Mouse (Mus musculus) liver, adult (tissue): ENCODE data around the gene Afmid.

ENCODE experiments used
- GATA4 ChIP-seq: IDR thresholded peaks from 2 replicates; pipeline ENCODE4 v1.6.1; 2014; ENCODE audit warnings: mild to moderate bottlenecking, low read length; ENCODE audit not compliant: insufficient replicate concordance

Gene Afmid

DNA sequence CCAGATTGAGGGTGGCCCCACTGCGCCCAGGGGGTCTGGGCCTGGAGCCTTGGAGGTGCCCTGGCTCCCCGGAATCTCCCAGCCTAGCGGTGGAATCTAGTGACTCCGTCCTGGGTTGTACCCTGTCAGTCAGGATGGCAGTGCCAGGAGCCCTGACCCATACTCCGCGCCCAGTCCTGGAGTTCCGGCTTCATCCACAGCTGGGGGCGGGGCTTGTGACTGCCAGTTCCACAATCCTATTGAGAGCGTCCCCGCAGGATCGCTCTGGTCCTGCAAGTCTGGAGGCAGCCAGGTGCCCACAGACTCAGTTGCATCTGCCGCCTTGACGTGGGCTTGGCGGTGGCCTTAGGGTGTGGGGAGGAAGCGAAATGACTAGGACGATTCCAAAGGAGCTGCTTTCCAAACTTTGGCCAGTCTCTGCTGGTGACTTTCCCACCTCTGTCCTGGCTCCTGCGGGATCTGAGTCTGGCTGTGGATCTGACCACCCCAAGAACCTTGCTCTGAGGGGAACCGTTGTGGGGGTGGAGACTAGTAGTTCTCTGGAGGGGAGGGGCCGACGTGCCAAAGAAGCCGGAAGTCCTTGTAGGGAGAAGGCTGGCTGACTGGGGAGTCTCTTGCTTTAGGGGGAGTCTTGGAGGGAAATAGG lies 15.2 kb upstream of the Afmid start:
- TF ChIP-seq GATA4 = no peak

GRCm38 (mm10) chr11:117813867-117814266 lies 11.9 kb upstream of the Afmid start:
- TF ChIP-seq GATA4 = no peak

DNA sequence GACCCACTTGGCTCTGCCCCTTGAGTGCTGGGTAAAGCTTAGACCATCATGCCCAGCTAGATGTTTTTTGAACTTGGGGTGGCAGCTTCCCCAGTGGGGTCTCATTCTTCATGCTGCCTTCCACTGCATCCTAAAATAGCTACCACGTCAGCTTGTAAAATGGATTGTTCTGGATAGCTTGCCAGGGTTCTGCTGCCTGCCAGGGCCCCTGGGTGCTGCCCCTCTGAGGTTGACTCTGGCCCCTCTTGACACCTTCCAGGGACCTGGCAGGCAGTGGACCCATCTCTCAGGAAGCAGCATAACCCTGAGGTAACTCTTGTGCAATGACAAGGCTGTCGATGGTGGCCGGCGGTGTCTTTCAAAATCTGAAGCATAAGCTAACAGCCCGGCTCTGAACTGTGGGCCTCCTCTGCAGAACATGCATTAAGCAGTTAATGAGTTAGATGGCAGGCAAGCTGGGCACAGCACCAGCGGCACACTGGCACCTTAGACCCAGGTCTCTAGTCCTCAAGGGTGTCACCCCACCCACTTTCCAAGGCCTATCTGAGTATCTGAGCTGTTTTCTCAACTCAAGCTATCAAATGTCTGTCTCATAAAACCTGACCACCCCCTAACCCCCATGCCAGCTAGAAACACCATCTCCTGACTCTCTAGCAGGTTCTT lies 10.9 kb upstream of the Afmid start:
- TF ChIP-seq GATA4 = no peak

DNA sequence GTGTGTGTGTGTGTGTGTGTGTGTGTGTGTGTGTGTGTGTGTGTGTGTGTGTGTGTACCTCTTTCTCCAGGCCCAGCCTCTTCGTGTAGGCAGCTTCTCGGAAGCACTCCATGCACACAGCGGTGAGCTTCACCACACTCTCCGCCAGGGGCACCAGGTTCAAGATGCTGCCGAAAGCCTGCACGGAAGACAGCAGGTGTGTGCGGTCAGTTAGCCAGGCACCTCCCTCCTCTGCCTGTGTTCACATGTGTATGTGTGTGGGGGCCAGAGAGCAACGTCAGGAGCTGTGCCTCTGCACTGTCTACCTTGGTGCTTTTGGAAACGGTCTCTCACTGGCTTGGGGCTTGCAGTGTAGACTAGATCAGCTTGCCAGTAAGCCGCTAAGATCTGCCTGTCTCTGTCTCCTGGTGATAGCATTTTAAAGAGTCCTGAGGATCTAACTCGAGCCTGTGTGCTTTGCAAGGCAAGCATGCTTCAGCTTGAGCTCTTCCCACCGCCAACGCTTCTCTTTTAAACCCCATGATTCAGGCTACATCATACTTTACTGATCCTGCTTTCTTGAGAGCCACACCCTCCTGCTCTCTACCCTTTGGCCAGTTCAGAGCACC lies 9.2 kb upstream of the Afmid start:
- TF ChIP-seq GATA4 = no peak

DNA sequence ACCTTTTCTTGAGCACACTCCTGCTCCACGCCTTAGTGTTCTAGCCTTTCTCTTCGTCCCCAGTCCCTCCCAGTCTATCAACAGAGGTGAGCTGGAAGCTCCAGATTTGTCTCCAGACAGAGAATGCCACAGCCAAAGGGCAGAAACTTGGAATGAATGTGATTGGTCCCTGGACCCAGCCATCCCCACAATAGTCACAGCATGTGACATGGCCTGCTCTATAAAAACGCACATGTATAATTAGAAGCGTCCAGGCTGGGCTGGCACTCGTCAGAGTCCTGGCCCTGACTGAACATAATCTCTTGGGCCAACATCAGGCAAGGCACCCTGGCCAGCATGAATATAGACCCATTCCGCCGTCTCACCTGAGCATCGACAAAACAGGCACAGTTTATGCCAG lies 6.6 kb upstream of the Afmid start:
- TF ChIP-seq GATA4 = no peak

DNA sequence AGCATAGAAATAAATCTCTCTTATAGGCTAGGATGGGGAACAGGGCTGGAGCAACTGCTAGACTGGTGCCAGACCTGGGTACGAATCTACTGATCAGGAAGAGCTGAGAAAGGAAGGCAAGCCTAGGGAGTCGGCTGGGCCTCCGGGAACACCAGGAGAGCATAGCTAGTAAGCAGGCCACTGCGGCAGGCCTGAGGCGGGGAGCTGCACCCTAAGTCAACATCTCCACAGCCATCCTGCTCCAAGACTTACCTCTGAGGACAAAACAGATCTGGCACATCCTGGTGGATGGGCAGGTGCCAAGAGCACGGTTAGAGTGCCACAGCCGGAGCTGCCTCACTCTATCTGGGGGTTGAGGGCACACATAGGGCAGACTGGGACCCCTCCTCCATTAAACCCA lies 5.6 kb upstream of the Afmid start:
- no peak for TF ChIP-seq GATA4

DNA sequence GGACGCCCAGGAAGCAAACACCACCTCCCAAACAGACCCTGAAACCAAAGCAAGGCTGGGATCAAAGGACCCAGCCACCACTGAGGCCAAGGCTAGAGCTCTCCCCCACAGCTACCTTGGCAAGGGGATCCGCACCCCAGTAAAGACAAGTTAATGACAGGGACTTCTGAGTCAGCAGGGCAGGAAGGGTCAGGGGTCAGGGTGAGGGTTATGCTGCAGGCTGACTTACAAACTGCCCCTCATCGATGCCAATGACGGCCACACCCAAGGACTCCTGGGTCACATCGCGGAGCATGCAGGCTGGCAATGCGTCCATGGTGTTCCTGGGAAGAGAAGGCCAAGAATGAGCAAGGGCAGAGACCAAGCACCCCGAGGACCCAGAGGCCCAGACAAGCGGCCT lies 3.9 kb upstream of the Afmid start:
- TF ChIP-seq GATA4 = no peak

DNA sequence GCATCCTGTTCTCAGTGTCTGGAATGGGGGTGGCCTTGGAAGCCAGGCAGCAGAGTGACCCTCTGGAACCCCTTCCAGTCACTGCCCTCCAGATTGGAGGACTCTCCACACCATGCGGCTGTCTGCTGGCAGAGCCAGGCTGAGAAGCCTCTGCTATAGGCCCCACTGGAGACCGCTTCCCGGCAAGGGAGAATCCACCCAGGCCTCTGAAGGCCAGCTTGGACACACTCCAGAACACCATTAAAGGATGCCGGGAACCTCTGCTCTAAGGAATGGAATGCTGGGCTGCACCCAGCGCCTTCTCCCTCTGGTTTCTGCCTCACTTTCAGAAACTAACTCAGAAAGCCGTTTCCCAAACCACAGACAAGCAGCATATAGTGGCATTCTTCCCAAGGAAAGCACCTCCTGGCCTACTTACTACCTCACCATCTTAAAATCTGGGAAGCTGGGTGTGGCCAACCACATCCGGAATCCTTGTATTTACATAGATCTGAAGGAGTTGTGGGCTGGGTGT lies 2.9 kb upstream of the Afmid start:
- no peak for TF ChIP-seq GATA4

- TF ChIP-seq GATA4 = no peak
Observed at GRCm38 (mm10) chr11:117823411-117823810, 2.3 kb upstream of the Afmid start.

- TF ChIP-seq GATA4 = no peak
Observed at GRCm38 (mm10) chr11:117824060-117824969, 1.4 kb upstream of the Afmid start.

DNA sequence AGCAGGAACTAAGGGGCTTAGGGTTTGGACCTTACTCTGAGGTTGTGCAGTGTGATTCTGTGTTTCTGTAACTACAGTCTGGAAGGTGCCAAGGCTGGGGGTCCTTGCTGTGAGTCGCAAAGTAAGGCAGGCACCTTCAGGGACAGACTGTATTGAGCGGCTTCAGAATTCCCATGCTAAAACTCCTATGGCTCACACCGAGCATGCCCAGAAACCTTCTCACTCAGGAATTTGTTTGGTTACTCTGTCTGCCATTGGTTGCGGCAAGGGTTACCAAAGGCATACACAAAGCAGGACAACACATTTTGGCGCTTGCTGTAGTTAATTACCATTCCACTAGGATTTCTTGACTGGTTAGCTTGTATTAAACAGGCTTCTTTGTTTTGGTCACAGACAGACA lies 440 bp downstream of the Afmid start:
- TF ChIP-seq GATA4 = no peak

DNA sequence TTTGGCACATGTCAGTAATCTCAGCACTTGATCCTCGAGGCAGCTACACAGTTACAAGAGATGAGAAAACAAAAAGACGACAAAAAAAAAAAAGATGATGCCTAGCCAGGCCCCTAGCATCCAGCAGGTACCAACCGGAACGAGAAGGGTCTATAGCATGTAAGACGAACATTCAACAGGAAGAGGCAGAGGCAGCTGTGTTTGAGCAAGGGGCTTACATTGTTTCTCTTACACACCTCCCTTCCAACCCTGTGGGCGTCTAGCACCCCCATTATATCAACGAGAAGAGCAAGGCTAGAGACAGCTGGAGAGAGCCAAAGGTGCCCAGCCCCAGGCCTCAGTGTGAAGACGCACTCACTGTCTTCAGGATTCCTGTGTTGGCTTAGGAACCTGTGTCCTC lies 1.2 kb downstream of the Afmid start:
- TF ChIP-seq GATA4 = no peak

- no peak for TF ChIP-seq GATA4
Observed at GRCm38 (mm10) chr11:117827386-117827785, 1.7 kb downstream of the Afmid start.

- no peak for TF ChIP-seq GATA4
Observed at GRCm38 (mm10) chr11:117828149-117828887, 2.6 kb downstream of the Afmid start.
